Mouse (Mus musculus) thymus, adult 2 months (tissue): Measurements from ENCODE around the gene Sowaha.

Source experiments
- CTCF ChIP-seq: fragments of 200-500 bp; IDR thresholded peaks from 2 replicates; pipeline ENCODE4 v1.5.1; 2012; ENCODE audit warnings: mild to moderate bottlenecking, control low read depth, low read length, moderate library complexity, borderline replicate concordance; ENCODE audit not compliant: control insufficient read depth, poor library complexity, insufficient read depth; ENCODE audit errors: extremely low read depth
- POLR2A ChIP-seq: fragments of 200-500 bp; IDR thresholded peaks from 2 replicates; pipeline ENCODE4 v1.6.1; 2012; ENCODE audit warnings: mild to moderate bottlenecking, low read length, control low read depth, moderate library complexity; ENCODE audit not compliant: control insufficient read depth, poor library complexity, insufficient read depth; ENCODE audit errors: extremely low read depth

DNA sequence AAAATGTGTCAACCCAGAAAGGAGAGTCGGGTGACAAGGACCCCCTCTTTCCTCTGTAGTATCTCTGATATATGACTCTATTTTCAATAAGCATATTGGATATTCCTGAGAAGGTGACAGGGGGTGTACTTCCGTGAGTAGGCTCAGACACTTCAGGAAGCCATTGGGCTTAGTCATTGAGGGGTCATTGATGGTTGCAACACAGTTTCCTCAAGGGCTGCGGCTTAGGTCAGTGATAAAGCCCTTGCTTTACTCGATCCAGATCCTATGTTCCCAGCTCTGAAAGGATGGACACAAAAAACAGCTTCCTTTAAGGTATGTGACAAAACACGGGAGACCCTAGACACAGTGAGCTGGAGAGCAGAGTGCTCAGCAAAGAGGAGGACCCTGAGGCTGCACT is 23.7 kb upstream of the Sowaha start:
- TF ChIP-seq CTCF, result no peak
- TF ChIP-seq POLR2A, result no peak
